Mouse (Mus musculus): Measurements from ENCODE around the gene Gas1. TPM values are rescaled to one million over a fixed set of nuclear protein-coding genes. Genes with fewer than 3 reads are reported as not detected.
A peak's percentile ranks its signal among the peaks of the same experiment; 100 is the strongest.

The Gas1 gene
- not detected in 2 replicates for polyA plus RNA-seq (2012; ENCODE audit: insufficient read depth, insufficient read length, low replicate concordance, missing spikeins)

GRCm38 (mm10) chr13:60177106-60177796 lies at the start of gene Gas1:
Gene Gas1 (minus strand): TSS chr13:60177365.
- H3K4me1 ChIP-seq (ENCODE audit: control insufficient read depth, insufficient read depth, low read length): peaks cover 8% of the 10 kb centered on the region; the same call in 1 of the 2 replicates
- TF ChIP-seq POLR2A (IDR thresholded peaks at IDR 0.05; ENCODE audit: insufficient read depth, low read depth, low read length): peak; percentile 46; the same call in 1 of the 2 replicates
- no peak for TF ChIP-seq CTCF (IDR thresholded peaks at IDR 0.05; ENCODE audit: insufficient read depth, low read depth, low read length)
- peak within 1 kb of the TSS; percentile 11 for H3K27ac ChIP-seq (ENCODE audit: insufficient read depth, low read depth, low read length)
- WGBS: under 1% methylated on average over 59 of the region's 59 CpGs
- peak within 1 kb of the TSS; percentile 58 for H3K4me3 ChIP-seq (ENCODE audit: insufficient read depth, low read depth, low read length)

- Histone ChIP-seq H3K27ac (ENCODE audit: insufficient read depth, low read depth, low read length) (no peak overlapping the region), H3K4me1 (ENCODE audit: control insufficient read depth, insufficient read depth, low read length) (no peaks in the 10 kb centered on the region), H3K4me3 (ENCODE audit: insufficient read depth, low read depth, low read length) (no peak overlapping the region)
- TF ChIP-seq CTCF (IDR thresholded peaks at IDR 0.05; ENCODE audit: insufficient read depth, low read depth, low read length) (no peak), POLR2A (IDR thresholded peaks at IDR 0.05; ENCODE audit: insufficient read depth, low read depth, low read length) (no peak)
- 35% methylated on average over 9 of the region's 9 CpGs for WGBS
These were observed 49.2 kb upstream of the Gas1 start for GRCm38 (mm10) chr13:60226251-60226836.

GRCm38 (mm10) chr13:60225736-60226135 lies 48.6 kb upstream of the Gas1 start:
- Histone ChIP-seq H3K27ac (ENCODE audit: insufficient read depth, low read depth, low read length) (no peak overlapping the region), H3K4me3 (ENCODE audit: insufficient read depth, low read depth, low read length) (no peak overlapping the region), H3K4me1 (ENCODE audit: control insufficient read depth, insufficient read depth, low read length) (no peaks in the 10 kb centered on the region)
- 83% methylated on average over 1 of the region's 1 CpGs for WGBS
- TF ChIP-seq CTCF (IDR thresholded peaks at IDR 0.05; ENCODE audit: insufficient read depth, low read depth, low read length) (no peak), POLR2A (IDR thresholded peaks at IDR 0.05; ENCODE audit: insufficient read depth, low read depth, low read length) (no peak)

GRCm38 (mm10) chr13:60225276-60225675 lies 48.1 kb upstream of the Gas1 start:
- Histone ChIP-seq H3K4me3 (ENCODE audit: insufficient read depth, low read depth, low read length) (no peak overlapping the region), H3K27ac (ENCODE audit: insufficient read depth, low read depth, low read length) (no peak overlapping the region), H3K4me1 (ENCODE audit: control insufficient read depth, insufficient read depth, low read length) (no peaks in the 10 kb centered on the region)
- TF ChIP-seq POLR2A (IDR thresholded peaks at IDR 0.05; ENCODE audit: insufficient read depth, low read depth, low read length) (no peak), CTCF (IDR thresholded peaks at IDR 0.05; ENCODE audit: insufficient read depth, low read depth, low read length) (no peak)
- 97% methylated on average over 5 of the region's 5 CpGs for WGBS

GRCm38 (mm10) chr13:60223797-60224196 lies 46.6 kb upstream of the Gas1 start:
- H3K27ac ChIP-seq (ENCODE audit: insufficient read depth, low read depth, low read length): no peak overlapping the region

GRCm38 (mm10) chr13:60222336-60222735 lies 45.2 kb upstream of the Gas1 start:
- no peak for TF ChIP-seq POLR2A (IDR thresholded peaks at IDR 0.05; ENCODE audit: insufficient read depth, low read depth, low read length)
- no peak for TF ChIP-seq CTCF (IDR thresholded peaks at IDR 0.05; ENCODE audit: insufficient read depth, low read depth, low read length)
- WGBS: 76% methylated on average over 11 of the region's 11 CpGs
- Histone ChIP-seq H3K27ac (ENCODE audit: insufficient read depth, low read depth, low read length) (no peak overlapping the region), H3K4me1 (ENCODE audit: control insufficient read depth, insufficient read depth, low read length) (no peaks in the 10 kb centered on the region), H3K4me3 (ENCODE audit: insufficient read depth, low read depth, low read length) (no peak overlapping the region)

More at GRCm38 (mm10) chr13:60223797-60224196, 46.6 kb upstream of the Gas1 start:
- no peak overlapping the region for H3K4me3 ChIP-seq (ENCODE audit: insufficient read depth, low read depth, low read length)
- no peaks in the 10 kb centered on the region for H3K4me1 ChIP-seq (ENCODE audit: control insufficient read depth, insufficient read depth, low read length)
- WGBS: 93% methylated on average over 2 of the region's 2 CpGs
- no peak for TF ChIP-seq CTCF (IDR thresholded peaks at IDR 0.05; ENCODE audit: insufficient read depth, low read depth, low read length)
- no peak for TF ChIP-seq POLR2A (IDR thresholded peaks at IDR 0.05; ENCODE audit: insufficient read depth, low read depth, low read length)

- H3K4me1 ChIP-seq (ENCODE audit: control insufficient read depth, insufficient read depth, low read length): no peaks in the 10 kb centered on the region
- TF ChIP-seq POLR2A (IDR thresholded peaks at IDR 0.05; ENCODE audit: insufficient read depth, low read depth, low read length) (no peak), CTCF (IDR thresholded peaks at IDR 0.05; ENCODE audit: insufficient read depth, low read depth, low read length) (no peak)
- no peak overlapping the region for H3K4me3 ChIP-seq (ENCODE audit: insufficient read depth, low read depth, low read length)
- H3K27ac ChIP-seq (ENCODE audit: insufficient read depth, low read depth, low read length): no peak overlapping the region
- 90% methylated on average over 7 of the region's 7 CpGs for WGBS
These were observed 36.7 kb upstream of the Gas1 start for GRCm38 (mm10) chr13:60213896-60214295.

- 71% methylated on average over 6 of the region's 6 CpGs for WGBS
- TF ChIP-seq POLR2A (IDR thresholded peaks at IDR 0.05; ENCODE audit: insufficient read depth, low read depth, low read length) (no peak), CTCF (IDR thresholded peaks at IDR 0.05; ENCODE audit: insufficient read depth, low read depth, low read length) (no peak)
These were observed 30.0 kb upstream of the Gas1 start for GRCm38 (mm10) chr13:60207135-60207601.

GRCm38 (mm10) chr13:60204746-60205145 lies 27.6 kb upstream of the Gas1 start:
- no peaks in the 10 kb centered on the region for H3K4me1 ChIP-seq (ENCODE audit: control insufficient read depth, insufficient read depth, low read length)
- no peak overlapping the region for H3K27ac ChIP-seq (ENCODE audit: insufficient read depth, low read depth, low read length)
- TF ChIP-seq CTCF (IDR thresholded peaks at IDR 0.05; ENCODE audit: insufficient read depth, low read depth, low read length) (no peak), POLR2A (IDR thresholded peaks at IDR 0.05; ENCODE audit: insufficient read depth, low read depth, low read length) (no peak)
- H3K4me3 ChIP-seq (ENCODE audit: insufficient read depth, low read depth, low read length): no peak overlapping the region
- 92% methylated on average over 6 of the region's 6 CpGs for WGBS

More at GRCm38 (mm10) chr13:60207135-60207601, 30.0 kb upstream of the Gas1 start:
- Histone ChIP-seq H3K4me1 (ENCODE audit: control insufficient read depth, insufficient read depth, low read length) (no peaks in the 10 kb centered on the region), H3K27ac (ENCODE audit: insufficient read depth, low read depth, low read length) (no peak overlapping the region), H3K4me3 (ENCODE audit: insufficient read depth, low read depth, low read length) (no peak overlapping the region)

Data from olfactory bulb, adult 2 months (tissue).